Mouse (Mus musculus) heart, adult 2 months (tissue): ENCODE measurements at regions not wholly inside any gene's neighbourhood (a gene's known extent, or its start where the extent isn't known, plus 50 kb on each side); places are given as distances from the start of the nearest gene placed in this dataset.

Experiments
- CTCF ChIP-seq: fragments of 200-600 bp; IDR thresholded peaks from 2 replicates; pipeline ENCODE4 v1.8.1; 2022; ENCODE audit warnings: antibody characterized with exemption, mild to moderate bottlenecking, moderate library complexity
- EP300 ChIP-seq: fragments of 200-500 bp; IDR thresholded peaks from 2 replicates; pipeline ENCODE4 v1.6.1; 2011; ENCODE audit warnings: low read depth, low read length, control low read depth; ENCODE audit not compliant: insufficient read depth

DNA sequence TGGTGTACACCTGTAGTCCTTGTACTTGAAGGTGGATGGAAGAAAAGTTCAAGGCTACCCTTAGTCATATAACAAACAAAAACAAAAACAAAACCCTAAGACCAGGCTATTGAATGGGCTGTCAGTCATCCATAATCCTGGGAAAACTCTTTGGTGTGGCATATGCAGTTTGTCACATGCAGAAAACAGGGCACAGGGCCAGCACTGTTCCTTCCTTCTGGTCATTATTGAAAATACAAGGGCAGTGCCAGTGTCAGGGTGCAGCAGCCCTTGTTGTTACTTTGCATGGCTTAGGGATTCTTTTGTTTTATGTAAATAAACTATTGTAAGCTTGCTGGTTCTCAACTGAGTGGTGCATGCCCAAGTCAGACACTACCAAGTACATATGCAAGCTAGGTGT, 623.1 kb upstream of the Chrm3 start:
- TF ChIP-seq EP300 (no peak), CTCF (no peak)
